Mouse (Mus musculus): ENCODE measurements at regions not wholly inside any gene's neighbourhood (a gene's known extent, or its start where the extent isn't known, plus 50 kb on each side); places are given as distances from the start of the nearest gene placed in this dataset.

- Histone ChIP-seq H3K9me3 (replicated peaks) (no peaks in the 10 kb centered on the region), H3K36me3 (no peaks in the 10 kb centered on the region), H3K4me3 (replicated peaks) (no peak overlapping the region), H3K9ac (replicated peaks) (no peak overlapping the region), H3K4me1 (no peaks in the 10 kb centered on the region), H3K4me2 (no peak overlapping the region), H3K27me3 (replicated peaks) (no peaks in the 10 kb centered on the region), H3K27ac (replicated peaks) (no peak overlapping the region)
- ATAC-seq (ENCODE audit: low FRiP score) = no peak
- 79% methylated on average over 5 of the region's 5 CpGs for WGBS
Measured at GRCm38 (mm10) chr4:83957217-83957692, 431.9 kb downstream of the Ccdc171 start.

DNA sequence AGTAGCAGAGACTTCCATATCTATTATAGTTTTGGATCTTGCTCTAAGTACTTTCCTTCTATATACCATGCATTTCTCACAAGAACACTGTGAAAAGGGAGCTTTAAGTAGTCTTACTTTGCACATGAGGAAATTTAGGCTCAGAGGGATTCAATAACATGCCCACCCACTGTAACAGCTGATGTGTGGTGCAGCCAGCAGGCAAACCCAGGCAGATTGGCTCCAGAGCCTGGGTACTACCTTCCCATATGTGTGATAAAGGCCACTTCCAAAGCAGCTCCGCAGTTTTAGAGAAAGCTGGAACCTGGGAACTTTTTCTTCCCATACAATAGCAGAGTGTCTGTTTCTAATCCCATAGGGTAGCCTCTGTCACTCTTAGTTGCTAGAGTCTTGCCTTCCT, 441.6 kb downstream of the Ccdc171 start:
- H3K36me3 ChIP-seq = no peaks in the 10 kb centered on the region
- no peak overlapping the region for H3K4me3 ChIP-seq (replicated peaks)
- no peaks in the 10 kb centered on the region for H3K4me1 ChIP-seq
- no peaks in the 10 kb centered on the region for H3K27me3 ChIP-seq (replicated peaks)
- H3K27ac ChIP-seq (replicated peaks) = no peak overlapping the region
- H3K9ac ChIP-seq (replicated peaks) = no peak overlapping the region
- no peak for ATAC-seq (ENCODE audit: low FRiP score)
- 81% methylated on average over 1 of the region's 1 CpGs for WGBS
- H3K4me2 ChIP-seq = no peak overlapping the region
- no peaks in the 10 kb centered on the region for H3K9me3 ChIP-seq (replicated peaks)

- Histone ChIP-seq H3K27me3 (replicated peaks) (0 out of 2 replicates have a peak, but pooled peaks cover 4% of the 10 kb centered on the region), H3K9me3 (replicated peaks) (no peaks in the 10 kb centered on the region), H3K27ac (replicated peaks) (no peak overlapping the region), H3K4me1 (peaks cover 5% of the 10 kb centered on the region; the same call in 1 of the 2 replicates), H3K9ac (replicated peaks) (no peak overlapping the region), H3K36me3 (no peaks in the 10 kb centered on the region), H3K4me3 (replicated peaks) (no peak overlapping the region), H3K4me2 (no peak overlapping the region)
- no peak for ATAC-seq (ENCODE audit: low FRiP score)
- WGBS = 91% methylated on average over 4 of the region's 4 CpGs
Measured at GRCm38 (mm10) chr4:83973162-83973561, 447.8 kb downstream of the Ccdc171 start.

DNA sequence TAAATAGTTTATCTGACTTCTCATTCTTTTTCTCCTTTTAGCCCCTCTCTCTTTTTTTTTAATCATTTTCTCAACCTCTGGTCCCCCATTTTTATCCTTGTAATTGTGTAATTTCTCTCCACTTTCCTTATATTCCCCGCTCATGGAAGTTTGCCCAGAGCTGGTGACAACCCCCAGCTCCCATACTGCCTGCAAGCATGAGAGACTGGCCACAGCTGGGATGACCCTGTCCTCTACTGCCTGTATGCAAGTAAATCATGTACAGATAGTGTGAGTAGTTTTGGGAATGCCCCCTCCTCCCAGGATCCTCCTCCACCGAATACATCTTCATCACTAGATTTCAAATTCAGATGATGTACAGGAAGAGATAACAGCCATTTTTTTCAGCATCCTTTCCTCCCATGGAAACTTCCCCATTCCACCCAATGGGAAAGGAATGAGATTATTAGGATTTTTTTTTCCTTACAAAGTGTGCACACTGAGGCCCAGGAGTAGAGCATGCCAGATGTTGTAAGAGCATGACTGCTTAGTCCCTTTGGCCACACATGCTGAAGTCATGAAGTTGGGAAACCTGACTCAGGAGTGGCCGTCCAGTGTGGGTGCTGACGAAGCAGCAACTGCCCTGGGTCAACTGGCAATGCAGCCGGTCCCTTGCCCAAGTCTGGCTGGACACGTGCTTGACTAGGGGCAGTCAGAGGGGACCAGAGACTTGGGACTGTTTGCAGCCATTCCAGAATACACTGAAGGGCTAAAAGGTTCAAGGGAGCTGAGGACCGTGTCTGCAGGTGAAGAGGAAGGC, 449.1 kb downstream of the Ccdc171 start:
- Histone ChIP-seq H3K4me1 (peaks cover 5% of the 10 kb centered on the region; the same call in 1 of the 2 replicates), H3K4me3 (replicated peaks) (no peak overlapping the region), H3K9me3 (replicated peaks) (no peaks in the 10 kb centered on the region), H3K36me3 (no peaks in the 10 kb centered on the region), H3K27ac (replicated peaks) (no peak overlapping the region), H3K9ac (replicated peaks) (no peak overlapping the region), H3K27me3 (replicated peaks) (0 out of 2 replicates have a peak, but pooled peaks cover 4% of the 10 kb centered on the region), H3K4me2 (no peak overlapping the region)
- WGBS = 82% methylated on average over 7 of the region's 7 CpGs
- ATAC-seq (ENCODE audit: low FRiP score) = no peak

GRCm38 (mm10) chr4:83975569-83975968, 450.2 kb downstream of the Ccdc171 start:
- Histone ChIP-seq H3K4me1 (peaks cover 5% of the 10 kb centered on the region; the same call in 1 of the 2 replicates), H3K27me3 (replicated peaks) (0 out of 2 replicates have a peak, but pooled peaks cover 4% of the 10 kb centered on the region), H3K4me2 (no peak overlapping the region), H3K36me3 (no peaks in the 10 kb centered on the region), H3K27ac (replicated peaks) (no peak overlapping the region), H3K4me3 (replicated peaks) (no peak overlapping the region), H3K9me3 (replicated peaks) (no peaks in the 10 kb centered on the region), H3K9ac (replicated peaks) (no peak overlapping the region)
- ATAC-seq (ENCODE audit: low FRiP score) = no peak
- WGBS = 71% methylated on average over 5 of the region's 5 CpGs

DNA sequence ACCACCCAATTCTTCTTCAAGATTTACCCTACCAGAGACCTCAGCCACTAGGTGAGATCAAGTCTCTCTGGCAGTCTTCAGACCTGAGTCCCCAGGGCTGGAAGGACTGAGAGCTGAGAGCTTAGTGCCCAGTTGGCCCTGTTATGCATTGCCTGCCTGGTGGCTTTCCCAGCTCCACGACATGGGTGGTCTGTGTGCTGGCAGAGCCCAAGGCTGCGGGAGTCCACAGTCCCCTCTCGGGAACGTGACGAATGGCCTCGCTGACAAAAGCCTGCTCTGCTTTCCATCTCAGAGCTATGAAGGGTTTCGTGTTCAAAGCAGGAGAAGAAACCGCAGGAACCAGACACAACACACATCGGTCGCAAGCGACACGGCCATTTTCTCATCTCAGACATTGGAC, 450.7 kb downstream of the Ccdc171 start:
- Histone ChIP-seq H3K4me2 (0 out of 2 replicates have a peak overlapping the region, but pooled peaks have one; percentile 15), H3K9me3 (replicated peaks) (no peaks in the 10 kb centered on the region), H3K27me3 (replicated peaks) (0 out of 2 replicates have a peak, but pooled peaks cover 4% of the 10 kb centered on the region), H3K27ac (replicated peaks) (no peak overlapping the region), H3K36me3 (no peaks in the 10 kb centered on the region), H3K4me1 (peaks cover 5% of the 10 kb centered on the region; the same call in 1 of the 2 replicates), H3K9ac (replicated peaks) (no peak overlapping the region), H3K4me3 (replicated peaks) (no peak overlapping the region)
- 30% methylated on average over 12 of the region's 12 CpGs for whole genome bisulfite sequencing
- no peak for ATAC-seq (ENCODE audit: low FRiP score)

DNA sequence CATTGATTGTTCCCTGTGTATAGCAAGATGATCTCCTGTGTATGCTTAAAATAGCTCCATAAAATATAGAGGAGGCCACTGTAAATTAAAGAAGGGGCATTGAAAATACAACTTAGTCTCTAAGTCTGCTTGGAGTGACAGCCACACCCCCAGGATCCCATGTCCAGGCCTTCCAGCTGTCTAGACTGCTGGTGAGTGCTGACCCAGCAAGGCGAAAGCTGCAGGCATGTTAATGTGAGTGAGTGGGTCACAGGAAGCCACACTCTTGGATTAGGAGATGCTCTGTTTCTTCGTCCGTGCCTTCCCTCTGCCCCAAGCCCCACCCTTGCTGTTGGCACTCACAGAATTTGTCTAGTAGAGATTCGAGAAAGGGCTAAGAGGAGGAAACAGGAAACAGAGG, 453.7 kb downstream of the Ccdc171 start:
- H3K4me3 ChIP-seq (replicated peaks) = no peak overlapping the region
- WGBS = 81% methylated on average over 4 of the region's 4 CpGs

GRCm38 (mm10) chr4:83984671-83985391, 459.5 kb downstream of the Ccdc171 start:
- Histone ChIP-seq H3K36me3 (no peaks in the 10 kb centered on the region), H3K9me3 (replicated peaks) (no peaks in the 10 kb centered on the region), H3K4me3 (replicated peaks) (no peak overlapping the region), H3K27me3 (replicated peaks) (no peaks in the 10 kb centered on the region), H3K4me2 (no peak overlapping the region), H3K27ac (replicated peaks) (no peak overlapping the region), H3K9ac (replicated peaks) (no peak overlapping the region), H3K4me1 (peaks cover 11% of the 10 kb centered on the region)
- 81% methylated on average over 15 of the region's 15 CpGs for WGBS
- ATAC-seq (ENCODE audit: low FRiP score) = no peak

More for the DNA sequence above, 453.7 kb downstream of the Ccdc171 start:
- ATAC-seq (ENCODE audit: low FRiP score) = no peak
- Histone ChIP-seq H3K4me1 (peaks cover 5% of the 10 kb centered on the region; the same call in 1 of the 2 replicates), H3K9me3 (replicated peaks) (no peaks in the 10 kb centered on the region), H3K4me2 (no peak overlapping the region), H3K36me3 (no peaks in the 10 kb centered on the region), H3K9ac (replicated peaks) (no peak overlapping the region), H3K27me3 (replicated peaks) (0 out of 2 replicates have a peak, but pooled peaks cover 4% of the 10 kb centered on the region), H3K27ac (replicated peaks) (no peak overlapping the region)

DNA sequence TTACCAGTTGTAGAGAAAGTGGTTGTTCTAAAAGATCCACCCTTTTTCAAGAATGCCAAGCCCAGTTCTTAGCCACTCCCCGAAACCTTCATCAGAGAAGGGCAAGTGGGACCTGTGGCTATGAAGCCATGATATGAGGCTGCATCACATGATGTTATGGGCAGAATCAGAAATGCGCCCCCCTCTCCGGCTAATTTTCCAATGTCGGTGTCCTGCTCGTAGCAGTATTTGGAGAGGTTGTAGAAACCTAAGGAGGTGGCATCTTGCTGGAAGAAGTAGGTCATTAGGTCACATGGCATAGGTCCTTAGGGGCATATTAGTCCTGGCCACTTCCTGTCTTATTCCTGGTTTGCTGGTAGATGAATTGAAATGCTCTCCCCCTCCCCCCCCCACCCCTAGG, 460.1 kb downstream of the Ccdc171 start:
- Histone ChIP-seq H3K36me3 (no peaks in the 10 kb centered on the region), H3K9ac (replicated peaks) (no peak overlapping the region), H3K4me3 (replicated peaks) (no peak overlapping the region), H3K4me1 (peaks cover 17% of the 10 kb centered on the region), H3K27me3 (replicated peaks) (no peaks in the 10 kb centered on the region), H3K9me3 (replicated peaks) (no peaks in the 10 kb centered on the region), H3K27ac (replicated peaks) (no peak overlapping the region), H3K4me2 (no peak overlapping the region)
- no peak for ATAC-seq (ENCODE audit: low FRiP score)
- WGBS = 94% methylated on average over 5 of the region's 5 CpGs

DNA sequence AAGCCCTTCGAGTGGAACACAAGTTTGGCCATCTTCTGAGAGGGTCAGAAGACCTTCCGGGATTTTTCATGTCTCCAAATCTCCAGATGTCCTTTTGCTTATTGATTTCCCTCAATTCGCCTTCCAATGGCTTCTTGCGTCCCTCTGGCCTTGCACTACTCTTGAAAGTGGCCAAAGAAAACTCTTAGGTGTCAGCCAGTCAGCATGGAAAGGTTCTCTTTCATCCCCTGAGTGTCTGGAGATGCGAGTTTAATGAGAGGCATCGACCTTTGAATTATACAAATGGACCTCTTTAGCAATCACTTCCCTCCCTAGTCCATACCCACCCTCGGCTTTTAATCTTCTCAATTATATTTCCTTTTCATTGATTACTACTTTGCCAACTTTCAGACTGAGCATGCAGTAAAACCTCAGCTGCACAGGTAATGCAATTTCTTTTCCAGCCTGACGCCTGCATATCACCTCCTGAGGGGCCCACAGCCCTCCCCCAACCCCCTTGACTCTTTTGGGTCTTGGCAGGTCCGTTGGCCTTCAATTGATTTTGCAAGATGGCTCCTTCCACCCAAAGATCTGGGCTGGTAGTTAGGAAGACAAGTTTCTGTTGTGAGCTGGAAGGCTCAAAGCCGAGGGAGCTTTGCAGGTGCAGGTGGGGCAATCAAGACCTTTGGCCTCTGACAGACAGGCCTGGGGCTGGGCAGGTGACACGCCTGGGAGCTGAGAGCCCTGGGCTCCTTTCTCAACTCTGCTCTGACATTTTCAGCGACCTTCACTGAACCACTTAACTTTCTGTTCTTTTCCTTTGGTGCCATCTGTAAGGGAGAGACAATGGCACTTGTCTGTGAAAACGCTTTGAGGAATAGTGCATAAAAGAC, 461.8 kb downstream of the Ccdc171 start:
- no peak overlapping the region for H3K4me3 ChIP-seq (replicated peaks)
- ATAC-seq (ENCODE audit: low FRiP score) = no peak
- no peaks in the 10 kb centered on the region for H3K9me3 ChIP-seq (replicated peaks)
- 80% methylated on average over 13 of the region's 13 CpGs for WGBS
- no peaks in the 10 kb centered on the region for H3K36me3 ChIP-seq
- H3K27me3 ChIP-seq (replicated peaks) = no peaks in the 10 kb centered on the region
- H3K27ac ChIP-seq (replicated peaks) = no peak overlapping the region
- H3K4me1 ChIP-seq = peaks cover 19% of the 10 kb centered on the region
- no peak overlapping the region for H3K9ac ChIP-seq (replicated peaks)
- H3K4me2 ChIP-seq = peak overlapping the region; percentile 19; the same call in 1 of the 2 replicates

- Histone ChIP-seq H3K4me3 (replicated peaks) (no peak overlapping the region), H3K27me3 (replicated peaks) (no peaks in the 10 kb centered on the region), H3K27ac (replicated peaks) (no peak overlapping the region), H3K9me3 (replicated peaks) (no peaks in the 10 kb centered on the region), H3K9ac (replicated peaks) (no peak overlapping the region), H3K4me2 (peak overlapping the region; percentile 19; the same call in 1 of the 2 replicates), H3K36me3 (no peaks in the 10 kb centered on the region), H3K4me1 (peaks cover 19% of the 10 kb centered on the region)
- 49% methylated on average over 10 of the region's 12 CpGs for WGBS
- ATAC-seq (ENCODE audit: low FRiP score) = no peak
Measured at GRCm38 (mm10) chr4:83987846-83988245, 462.5 kb downstream of the Ccdc171 start.

Data from neural tube, embryonic 15.5 days (tissue).